Mouse (Mus musculus) induced T-regulatory cell, adult 2 months (primary cell): ENCODE measurements around the gene Spata31d1d.
A peak's percentile ranks its signal among the peaks of the same experiment; 100 is the strongest.

Source experiments
- DNase-seq: peaks from one replicate; pipeline ENCODE4 v3.0.0-alpha.2; 2012; ENCODE audit warnings: low read depth

Spata31d1d gene

DNA sequence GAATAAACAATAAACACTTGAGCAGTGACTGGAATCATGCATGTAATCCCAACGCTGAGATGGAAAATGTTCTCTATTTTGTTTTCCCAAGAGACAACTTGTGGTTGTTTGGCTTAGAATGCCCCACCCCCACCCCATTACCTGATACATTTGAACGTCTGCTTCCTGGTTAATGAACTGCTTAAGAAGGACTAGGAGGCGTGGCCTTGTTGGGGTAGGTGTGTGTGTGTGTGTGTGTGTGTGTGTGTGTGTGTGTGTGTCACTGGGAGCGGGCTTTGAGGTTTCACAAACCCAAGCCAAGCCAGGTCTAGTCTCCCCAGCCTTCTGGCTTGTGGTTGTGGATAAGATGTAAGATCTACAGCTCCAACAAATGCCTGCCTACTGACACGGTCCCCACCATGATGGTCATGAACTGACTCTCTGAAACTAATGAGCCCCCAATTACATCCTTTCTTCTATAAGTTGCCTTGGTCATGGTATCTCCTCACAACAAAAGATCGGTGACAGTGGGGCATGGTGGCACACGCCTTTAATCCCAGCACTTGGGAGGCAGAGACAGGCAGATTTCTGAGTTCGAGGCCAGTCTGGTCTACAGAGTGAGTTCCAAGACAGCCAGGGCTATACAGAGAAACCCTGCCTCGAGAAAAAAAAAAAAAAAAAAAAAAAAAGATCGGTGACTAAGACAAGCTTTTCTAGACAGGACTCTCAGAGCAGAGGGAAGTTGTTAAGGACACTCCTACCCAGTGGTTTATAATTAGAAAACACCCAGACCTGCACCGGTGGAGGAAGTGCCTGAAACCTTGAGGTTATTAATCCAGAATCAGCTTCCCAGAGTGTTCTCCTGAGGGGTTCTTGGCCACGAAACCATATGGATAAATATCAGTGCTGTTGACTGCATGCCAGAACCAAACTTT lies 55.0 kb downstream of the Spata31d1d start:
- peak; percentile 34 for DNase-seq
